Mouse (Mus musculus) neural tube, embryonic 11.5 days (tissue): ENCODE measurements at regions not wholly inside any gene's neighbourhood (a gene's known extent, or its start where the extent isn't known, plus 50 kb on each side); places are given as distances from the start of the nearest gene placed in this dataset.
A peak's percentile ranks its signal among the peaks of the same experiment; 100 is the strongest.

ENCODE experiments used
- ATAC-seq: fragments of 200-750 bp; cut with Nextera tagmentation; 2 replicates; pipeline ENCODE4 v1.8.0; 2017; ENCODE audit warnings: moderate number of reproducible peaks, mild to moderate bottlenecking, moderate TSS enrichment, moderate library complexity; ENCODE audit not compliant: insufficient read depth, low FRiP score, low TSS enrichment
- DNase-seq: peaks from one replicate; pipeline ENCODE4 v3.0.0-alpha.2; 2015; ENCODE audit warnings: low spot score
- H3K27ac ChIP-seq: fragments of 300-500 bp; sonication (generic); 2 replicates; pipeline ENCODE4 v1.5.1; 2014; ENCODE audit warnings: low read depth, mild to moderate bottlenecking, low read length
- H3K27me3 ChIP-seq: fragments of 300-500 bp; sonication (generic); 2 replicates; pipeline ENCODE4 v1.6.1; 2014; ENCODE audit warnings: mild to moderate bottlenecking, low read length, mixed read lengths; ENCODE audit not compliant: control insufficient read depth, insufficient read depth
- H3K36me3 ChIP-seq: fragments of 300-500 bp; sonication (generic); 2 replicates; pipeline ENCODE4 v1.6.1; 2014; ENCODE audit warnings: mild to moderate bottlenecking, low read length, moderate library complexity, mixed read lengths; ENCODE audit not compliant: control insufficient read depth, insufficient read depth
- H3K4me1 ChIP-seq: fragments of 300-500 bp; sonication (generic); 2 replicates; pipeline ENCODE4 v1.6.1; 2014; ENCODE audit warnings: low read length, mixed read lengths; ENCODE audit not compliant: control insufficient read depth, insufficient read depth
- H3K4me2 ChIP-seq: fragments of 300-500 bp; sonication (generic); 2 replicates; pipeline ENCODE4 v1.6.1; 2014; ENCODE audit warnings: low read depth, mild to moderate bottlenecking, moderate library complexity
- H3K4me3 ChIP-seq: fragments of 300-500 bp; sonication (generic); 2 replicates; pipeline ENCODE4 v1.5.1; 2014; ENCODE audit warnings: low read depth, low read length
- H3K9ac ChIP-seq: fragments of 300-500 bp; sonication (generic); 2 replicates; pipeline ENCODE4 v1.6.1; 2014; ENCODE audit warnings: mild to moderate bottlenecking, low read length
- H3K9me3 ChIP-seq: fragments of 300-500 bp; sonication (generic); 2 replicates; pipeline ENCODE4 v1.6.1; 2016; ENCODE audit warnings: low read length; ENCODE audit not compliant: control insufficient read depth
- WGBS: fragments of 180-500 bp; shearing (Covaris S2); extraction: QIAGEN DNeasy Blood & Tissue Kit; methylation state at CpG from one replicate; pipeline ENCODE4 v1.1.7; 2014; 5-methylcytosine and 5-hydroxymethylcytosine counted together

GRCm38 (mm10) chr14:73730796-73731195 is 69.8 kb downstream of the Gm21750 start:
- H3K4me3 ChIP-seq = no peak overlapping the region
- H3K9ac ChIP-seq = no peak overlapping the region
- no peaks in the 10 kb centered on the region for H3K27me3 ChIP-seq
- 94% methylated on average over 1 of the region's 1 CpGs for WGBS
- H3K9me3 ChIP-seq = no peaks in the 10 kb centered on the region
- ATAC-seq (no peak), DNase-seq (no peak)
- H3K27ac ChIP-seq = no peak overlapping the region
- no peaks in the 10 kb centered on the region for H3K4me1 ChIP-seq
- no peaks in the 10 kb centered on the region for H3K36me3 ChIP-seq
- no peak overlapping the region for H3K4me2 ChIP-seq

GRCm38 (mm10) chr14:73732161-73732560 is 71.1 kb downstream of the Gm21750 start:
- H3K4me1 ChIP-seq = no peaks in the 10 kb centered on the region
- H3K36me3 ChIP-seq = no peaks in the 10 kb centered on the region
- no peak overlapping the region for H3K4me3 ChIP-seq
- H3K27me3 ChIP-seq = no peaks in the 10 kb centered on the region
- no peak overlapping the region for H3K4me2 ChIP-seq
- no peak overlapping the region for H3K9ac ChIP-seq
- 53% methylated on average over 3 of the region's 3 CpGs for whole genome bisulfite sequencing
- no peak for DNase-seq
- ATAC-seq = no peak
- no peak overlapping the region for H3K27ac ChIP-seq
- no peaks in the 10 kb centered on the region for H3K9me3 ChIP-seq

GRCm38 (mm10) chr14:73750790-73751189 is 89.8 kb downstream of the Gm21750 start:
- ATAC-seq = no peak
- H3K27me3 ChIP-seq = no peaks in the 10 kb centered on the region
- no peaks in the 10 kb centered on the region for H3K36me3 ChIP-seq
- no peak for DNase-seq
- WGBS = 88% methylated on average over 6 of the region's 6 CpGs
- H3K4me2 ChIP-seq = no peak overlapping the region
- no peak overlapping the region for H3K9ac ChIP-seq
- no peaks in the 10 kb centered on the region for H3K9me3 ChIP-seq
- no peak overlapping the region for H3K27ac ChIP-seq
- H3K4me3 ChIP-seq = no peak overlapping the region
- no peaks in the 10 kb centered on the region for H3K4me1 ChIP-seq

GRCm38 (mm10) chr14:73759986-73760385 is 99.0 kb downstream of the Gm21750 start:
- DNase-seq = no peak
- WGBS = 63% methylated on average over 1 of the region's 1 CpGs
- no peak for ATAC-seq
- Histone ChIP-seq H3K27me3 (no peaks in the 10 kb centered on the region), H3K9me3 (no peaks in the 10 kb centered on the region), H3K4me1 (no peaks in the 10 kb centered on the region), H3K36me3 (no peaks in the 10 kb centered on the region), H3K4me3 (no peak overlapping the region), H3K27ac (no peak overlapping the region), H3K9ac (no peak overlapping the region), H3K4me2 (no peak overlapping the region)

GRCm38 (mm10) chr14:73772964-73773363 is 111.9 kb downstream of the Gm21750 start:
- no peak overlapping the region for H3K4me2 ChIP-seq
- H3K27ac ChIP-seq = no peak overlapping the region
- H3K27me3 ChIP-seq = no peaks in the 10 kb centered on the region
- no peak overlapping the region for H3K9ac ChIP-seq
- no peaks in the 10 kb centered on the region for H3K4me1 ChIP-seq
- H3K9me3 ChIP-seq = no peaks in the 10 kb centered on the region
- H3K36me3 ChIP-seq = no peaks in the 10 kb centered on the region
- DNase-seq (no peak), ATAC-seq (no peak)
- WGBS = 65% methylated on average over 3 of the region's 3 CpGs
- no peak overlapping the region for H3K4me3 ChIP-seq

- H3K9me3 ChIP-seq = no peaks in the 10 kb centered on the region
- H3K4me3 ChIP-seq = no peak overlapping the region
- 36% methylated on average over 1 of the region's 1 CpGs for WGBS
- no peak overlapping the region for H3K9ac ChIP-seq
- no peak for ATAC-seq
- no peaks in the 10 kb centered on the region for H3K27me3 ChIP-seq
- H3K4me2 ChIP-seq = no peak overlapping the region
- H3K4me1 ChIP-seq = no peaks in the 10 kb centered on the region
- no peaks in the 10 kb centered on the region for H3K36me3 ChIP-seq
- H3K27ac ChIP-seq = no peak overlapping the region
- no peak for DNase-seq
Observed at GRCm38 (mm10) chr14:73773810-73774209, 112.8 kb downstream of the Gm21750 start.

GRCm38 (mm10) chr14:73776066-73776465 is 115.0 kb downstream of the Gm21750 start:
- ATAC-seq (peak; percentile 78; the same call in 1 of the 2 replicates), DNase-seq (peak; percentile 35)
- H3K4me2 ChIP-seq = no peak overlapping the region
- H3K36me3 ChIP-seq = no peaks in the 10 kb centered on the region
- no peak overlapping the region for H3K27ac ChIP-seq
- H3K4me1 ChIP-seq = no peaks in the 10 kb centered on the region
- no peaks in the 10 kb centered on the region for H3K9me3 ChIP-seq
- no peak overlapping the region for H3K4me3 ChIP-seq
- no peaks in the 10 kb centered on the region for H3K27me3 ChIP-seq
- H3K9ac ChIP-seq = no peak overlapping the region
- 7% methylated on average over 1 of the region's 1 CpGs for WGBS

- Histone ChIP-seq H3K27ac (no peak overlapping the region), H3K27me3 (no peaks in the 10 kb centered on the region), H3K9ac (no peak overlapping the region), H3K4me3 (no peak overlapping the region), H3K36me3 (no peaks in the 10 kb centered on the region), H3K4me2 (no peak overlapping the region), H3K9me3 (no peaks in the 10 kb centered on the region), H3K4me1 (no peaks in the 10 kb centered on the region)
- no peak for DNase-seq
- no peak for ATAC-seq
Observed at GRCm38 (mm10) chr14:73807169-73807568, 146.1 kb downstream of the Gm21750 start.

- no peak overlapping the region for H3K4me2 ChIP-seq
- H3K36me3 ChIP-seq = no peaks in the 10 kb centered on the region
- WGBS = 78% methylated on average over 6 of the region's 6 CpGs
- DNase-seq (no peak), ATAC-seq (no peak)
- H3K27me3 ChIP-seq = no peaks in the 10 kb centered on the region
- H3K4me3 ChIP-seq = no peak overlapping the region
- H3K27ac ChIP-seq = no peak overlapping the region
- no peak overlapping the region for H3K9ac ChIP-seq
- H3K4me1 ChIP-seq = no peaks in the 10 kb centered on the region
- no peaks in the 10 kb centered on the region for H3K9me3 ChIP-seq
Observed at GRCm38 (mm10) chr14:73838890-73839289, 177.9 kb downstream of the Gm21750 start.
